Mouse (Mus musculus): ENCODE measurements around the gene Zfp37.
"Not testable (repeated sequence)": the region's sequence is repeated elsewhere in the genome, so short reads cannot be mapped to it uniquely, and the experiment has no call there.

Zfp37 gene

GRCm38 (mm10) chr4:62210035-62210434, 20.8 kb downstream of the Zfp37 start:
- in situ Hi-C loops (cut with MboI, MseI): no loop called here

GRCm38 (mm10) chr4:62208696-62209380, 22.0 kb downstream of the Zfp37 start:
- in situ Hi-C loops (cut with MboI, MseI): no loop called here

GRCm38 (mm10) chr4:62207851-62208695, 22.8 kb downstream of the Zfp37 start:
- in situ Hi-C loops (cut with MboI, MseI): no loop called here

DNA sequence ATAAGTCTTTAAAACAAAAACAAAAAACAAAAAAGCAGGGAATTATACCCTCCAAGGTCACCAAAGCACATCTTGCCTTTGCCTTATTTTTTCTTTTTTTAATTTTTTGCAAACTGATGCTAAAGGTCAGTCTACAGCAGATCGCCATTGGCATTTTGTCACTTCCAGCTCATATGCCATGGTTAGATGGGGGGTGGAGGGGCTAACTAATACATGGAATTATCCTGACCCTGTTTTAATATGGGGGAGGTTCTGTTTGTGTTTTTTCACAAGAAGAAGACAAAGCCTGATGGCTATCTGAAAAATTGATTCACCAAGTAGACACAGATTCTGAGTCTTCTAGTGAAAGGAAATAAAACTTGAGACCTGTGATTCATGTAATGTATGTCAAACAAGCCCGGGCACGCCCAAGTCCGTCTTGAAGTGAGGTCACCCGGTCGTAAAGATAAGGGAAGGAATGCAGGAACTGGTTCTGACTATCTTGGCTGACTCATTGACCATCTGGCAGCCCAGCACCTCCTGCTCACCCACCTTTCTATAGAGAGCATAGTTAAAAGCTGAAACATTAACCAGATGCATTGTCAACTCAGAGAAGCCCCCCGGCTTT, 30.8 kb downstream of the Zfp37 start:
- in situ Hi-C loops (cut with MboI, MseI): no loop called here

DNA sequence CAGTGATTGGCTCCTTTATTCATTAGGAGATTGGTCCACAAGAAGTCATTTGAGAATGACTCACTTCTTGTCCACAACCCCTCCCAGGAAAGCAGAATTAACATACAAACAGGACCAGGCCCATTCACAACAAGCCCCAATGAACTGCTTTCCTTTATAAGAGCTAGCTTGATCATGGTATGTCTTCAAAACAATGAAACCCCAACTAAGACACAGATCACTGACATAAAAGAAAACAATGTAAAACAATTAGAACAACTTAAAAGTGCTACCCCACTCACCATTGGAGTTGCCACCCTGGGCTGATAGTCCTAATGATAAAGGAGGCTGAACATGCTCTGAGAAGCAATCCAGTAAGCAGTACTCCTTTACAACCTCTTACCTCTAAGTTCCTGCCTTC, 42.1 kb downstream of the Zfp37 start:
- in situ Hi-C loops (cut with MboI, MseI): no loop called here

DNA sequence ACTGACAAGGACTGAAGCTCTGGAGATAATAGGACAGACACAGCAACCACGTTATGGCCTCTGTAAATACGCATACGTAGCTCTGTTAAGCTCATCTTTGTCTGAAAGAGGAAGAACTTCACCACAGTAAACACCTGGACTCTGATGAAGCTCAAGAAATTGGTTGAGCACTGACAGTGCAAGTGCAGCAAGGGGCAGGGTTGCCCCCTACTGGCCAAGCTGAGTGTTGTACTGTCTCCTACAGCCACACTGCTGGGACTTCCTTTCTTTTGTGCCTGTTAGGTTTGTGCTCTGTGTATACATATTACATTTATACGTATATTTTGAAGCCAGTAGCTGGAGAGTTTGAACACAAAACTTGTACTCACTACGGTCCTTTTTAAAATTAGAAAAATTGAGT, 53.6 kb downstream of the Zfp37 start:
- in situ Hi-C loops (cut with MboI, MseI): no loop called here

DNA sequence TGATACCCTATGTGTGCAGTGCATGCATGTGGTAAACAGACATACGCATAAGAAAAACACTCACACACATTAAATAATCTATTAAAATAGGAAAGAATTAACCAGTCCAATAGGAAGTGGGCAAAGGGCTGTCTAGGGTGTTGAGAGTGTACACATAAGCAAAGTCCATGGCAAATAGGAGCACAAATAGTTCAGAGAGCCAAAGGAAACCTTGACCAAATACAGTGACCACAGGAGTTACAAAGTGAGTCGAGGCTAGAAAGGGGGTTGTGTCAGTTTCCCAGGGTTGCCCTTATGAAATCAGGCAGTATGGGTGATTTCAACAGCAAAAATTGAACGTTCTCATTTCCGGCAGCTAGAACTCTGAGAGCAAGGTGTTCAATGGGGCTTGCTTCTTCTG, 56.4 kb downstream of the Zfp37 start:
- in situ Hi-C loops (cut with MboI, MseI): no loop called here

DNA sequence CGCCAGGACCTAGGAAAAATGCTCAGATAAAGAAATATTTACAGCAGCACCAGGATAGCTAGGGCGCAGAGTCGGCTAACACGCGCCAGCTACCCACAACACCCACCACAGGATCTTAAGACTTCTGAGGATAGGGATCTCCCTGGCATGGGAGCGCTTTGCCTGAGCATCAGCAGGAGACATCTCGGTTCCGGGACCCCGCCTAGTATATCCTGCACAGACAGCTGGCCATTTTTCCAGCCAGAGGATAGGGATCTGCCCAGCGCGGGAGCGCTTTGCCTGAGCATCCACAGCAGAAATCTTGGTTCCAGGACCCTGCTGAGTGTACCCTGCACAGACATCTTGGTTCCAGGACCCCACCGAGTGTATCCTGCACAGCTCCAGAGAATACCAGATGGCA, 63.2 kb downstream of the Zfp37 start:
- in situ Hi-C loops (cut with MboI, MseI): not testable (repeated sequence)

GRCm38 (mm10) chr4:62158401-62158800, 72.4 kb downstream of the Zfp37 start:
- in situ Hi-C loops (cut with MboI, MseI): no loop called here

- in situ Hi-C loops (cut with MboI, MseI): no loop called here
Measured at GRCm38 (mm10) chr4:62150811-62151210, 80.0 kb downstream of the Zfp37 start, which contains the start of gene Mup21. Gene Mup21, minus strand, starts transcription at chr4:62150863.
